Mouse (Mus musculus) lung, embryonic 16.5 days (tissue): ENCODE results near the gene Ranbp3l. TPM values are rescaled to one million over a fixed set of nuclear protein-coding genes. Genes with fewer than 3 reads are reported as not detected.

Source experiments
- ATAC-seq: fragments of 200-750 bp; cut with Nextera tagmentation; 2 replicates; pipeline ENCODE4 v1.8.0; 2017; ENCODE audit warnings: low read depth, mild to moderate bottlenecking, moderate library complexity
- H3K27ac ChIP-seq: fragments of 300-500 bp; sonication (generic); 2 replicates; pipeline ENCODE4 v1.5.1; 2014; ENCODE audit warnings: mild to moderate bottlenecking, control low read depth, low read length
- H3K27me3 ChIP-seq: fragments of 300-500 bp; sonication (generic); 2 replicates; pipeline ENCODE4 v1.6.1; 2014; ENCODE audit warnings: low read depth, low read length, mixed read lengths; ENCODE audit not compliant: control insufficient read depth, insufficient read depth
- H3K36me3 ChIP-seq: fragments of 300-500 bp; sonication (generic); 2 replicates; pipeline ENCODE4 v1.6.1; 2014; ENCODE audit warnings: low read length; ENCODE audit not compliant: control insufficient read depth, insufficient read depth
- H3K4me1 ChIP-seq: fragments of 300-500 bp; sonication (generic); replicated peaks from 2 replicates; pipeline ENCODE4 v1.6.1; 2014; ENCODE audit warnings: low read length, mixed read lengths; ENCODE audit not compliant: control insufficient read depth, insufficient read depth
- H3K4me2 ChIP-seq: fragments of 300-500 bp; sonication (generic); 2 replicates; pipeline ENCODE4 v1.6.1; 2014; ENCODE audit warnings: low read depth, low read length, control low read depth
- H3K4me3 ChIP-seq: fragments of 300-500 bp; sonication (generic); 2 replicates; pipeline ENCODE4 v1.5.1; 2014; ENCODE audit warnings: mild to moderate bottlenecking, low read length, control low read depth
- H3K9ac ChIP-seq: fragments of 300-500 bp; sonication (generic); 2 replicates; pipeline ENCODE4 v1.6.1; 2014; ENCODE audit warnings: low read length, control low read depth
- H3K9me3 ChIP-seq: fragments of 300-500 bp; sonication (generic); 2 replicates; pipeline ENCODE4 v1.6.1; 2016; ENCODE audit warnings: low read length; ENCODE audit not compliant: control insufficient read depth
- WGBS: fragments of 180-500 bp; shearing (Covaris S2); extraction: QIAGEN DNeasy Blood & Tissue Kit; methylation state at CpG from one replicate; pipeline ENCODE4 v1.1.7; 2014; 5-methylcytosine and 5-hydroxymethylcytosine counted together
- polyA plus RNA-seq: library from polyadenylated mRNA; unstranded; fragments of >200 nt; fragmentation: Nextera tagmentation; extraction: Ambion mirVana; gene quantifications from 2 replicates; pipeline ENCODE4 v1.2.1, GENCODE M21; 2015

The Ranbp3l gene
- polyA plus RNA-seq, 1 experiment from 2014 or later: 0.15 TPM

DNA sequence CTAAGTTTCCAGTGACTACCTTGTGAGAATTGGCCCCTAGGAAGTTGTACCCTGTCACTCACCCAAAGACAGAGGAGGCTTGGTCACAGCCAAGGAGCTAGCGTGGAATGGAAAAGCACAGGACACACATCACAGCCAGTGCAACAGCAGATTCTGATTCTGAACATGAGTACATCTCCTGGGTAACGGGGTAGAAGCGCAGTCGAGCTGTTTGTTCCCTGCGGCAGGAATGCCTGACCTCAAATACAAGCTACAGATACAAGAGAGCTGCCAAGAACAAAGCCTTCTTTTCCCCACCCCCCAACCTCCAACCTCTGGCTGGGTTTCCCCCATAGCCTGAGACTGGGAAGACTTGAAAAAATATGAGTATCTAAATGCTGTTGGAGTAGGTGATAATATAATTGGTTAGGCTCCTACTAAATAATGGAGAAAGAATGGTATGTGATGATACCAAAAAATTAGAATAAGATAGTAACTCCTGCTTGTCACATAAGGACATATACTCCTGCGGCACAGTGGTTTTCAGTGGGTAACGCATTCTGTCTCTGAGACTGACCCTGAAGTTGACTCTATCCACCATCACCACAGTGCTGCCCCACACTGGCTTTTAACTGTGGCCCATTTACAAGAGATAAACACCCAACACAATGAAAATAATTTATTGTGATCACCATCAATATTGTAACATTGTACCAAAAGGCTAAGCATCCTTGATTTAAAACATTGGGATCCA lies 93.6 kb downstream of the Ranbp3l start:
- no peak overlapping the region for H3K27ac ChIP-seq
- ATAC-seq: no peak
- H3K9me3 ChIP-seq: no peaks in the 10 kb centered on the region
- 68% methylated on average over 7 of the region's 7 CpGs for WGBS
- no peaks in the 10 kb centered on the region for H3K4me1 ChIP-seq
- no peaks in the 10 kb centered on the region for H3K27me3 ChIP-seq
- no peak overlapping the region for H3K9ac ChIP-seq
- H3K4me3 ChIP-seq: no peak overlapping the region
- H3K4me2 ChIP-seq: no peak overlapping the region
- no peaks in the 10 kb centered on the region for H3K36me3 ChIP-seq

DNA sequence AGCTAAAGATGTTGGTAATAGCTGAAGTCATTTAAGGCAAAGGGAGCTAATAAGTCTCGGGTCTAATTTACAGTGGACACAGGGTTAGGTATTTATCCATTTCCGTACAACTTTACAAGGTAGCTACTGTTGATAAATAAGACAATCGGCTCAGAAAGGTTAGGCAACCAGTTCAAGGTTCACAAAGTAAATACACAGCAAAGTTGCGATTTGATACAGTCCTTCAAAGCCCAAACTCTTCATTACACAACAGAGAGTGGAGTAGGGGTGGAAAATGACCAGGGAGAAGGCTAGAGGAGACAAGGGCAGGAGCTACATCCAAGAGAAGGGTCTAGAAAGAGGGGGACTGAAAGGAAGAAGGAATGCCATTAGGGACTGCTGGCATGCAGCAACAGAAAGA lies 101.1 kb downstream of the Ranbp3l start:
- peak overlapping the region; percentile 17; the same call in 1 of the 2 replicates for H3K4me2 ChIP-seq
- no peaks in the 10 kb centered on the region for H3K27me3 ChIP-seq
- peaks cover 18% of the 10 kb centered on the region for H3K4me1 ChIP-seq
- H3K36me3 ChIP-seq: no peaks in the 10 kb centered on the region
- no peak overlapping the region for H3K9ac ChIP-seq
- 59% methylated on average over 4 of the region's 4 CpGs for WGBS
- H3K9me3 ChIP-seq: no peaks in the 10 kb centered on the region
- H3K27ac ChIP-seq: no peak overlapping the region
- ATAC-seq: no peak
- no peak overlapping the region for H3K4me3 ChIP-seq

DNA sequence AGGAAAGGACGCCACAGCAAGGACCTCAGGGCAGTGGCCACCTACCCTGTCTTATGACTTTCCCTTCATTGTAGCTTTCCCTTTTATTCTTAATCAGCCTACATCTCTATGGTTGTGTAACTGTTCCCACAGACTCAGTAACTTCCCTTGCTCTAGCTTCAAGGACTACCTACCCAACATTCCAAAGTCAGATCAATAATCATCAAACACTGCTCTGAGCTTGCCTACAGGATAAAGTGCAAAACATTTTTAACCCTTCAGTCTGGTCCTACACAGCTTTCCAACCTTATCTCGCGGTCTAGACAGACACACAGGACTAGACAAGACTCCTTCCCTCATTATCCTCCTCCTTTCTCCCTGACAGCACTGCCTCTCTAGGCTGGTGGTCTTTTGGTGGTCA lies 102.6 kb downstream of the Ranbp3l start:
- H3K4me1 ChIP-seq: peaks cover 31% of the 10 kb centered on the region
- H3K9ac ChIP-seq: peak overlapping the region; percentile 75
- peak overlapping the region; percentile 87 for H3K27ac ChIP-seq
- whole genome bisulfite sequencing: under 1% methylated on average over 3 of the region's 3 CpGs
- H3K36me3 ChIP-seq: no peaks in the 10 kb centered on the region
- no peaks in the 10 kb centered on the region for H3K27me3 ChIP-seq
- no peak; the same call in 1 of the 2 replicates for ATAC-seq
- peak overlapping the region; percentile 82 for H3K4me2 ChIP-seq
- H3K9me3 ChIP-seq: no peaks in the 10 kb centered on the region
- H3K4me3 ChIP-seq: peak overlapping the region; percentile 97

DNA sequence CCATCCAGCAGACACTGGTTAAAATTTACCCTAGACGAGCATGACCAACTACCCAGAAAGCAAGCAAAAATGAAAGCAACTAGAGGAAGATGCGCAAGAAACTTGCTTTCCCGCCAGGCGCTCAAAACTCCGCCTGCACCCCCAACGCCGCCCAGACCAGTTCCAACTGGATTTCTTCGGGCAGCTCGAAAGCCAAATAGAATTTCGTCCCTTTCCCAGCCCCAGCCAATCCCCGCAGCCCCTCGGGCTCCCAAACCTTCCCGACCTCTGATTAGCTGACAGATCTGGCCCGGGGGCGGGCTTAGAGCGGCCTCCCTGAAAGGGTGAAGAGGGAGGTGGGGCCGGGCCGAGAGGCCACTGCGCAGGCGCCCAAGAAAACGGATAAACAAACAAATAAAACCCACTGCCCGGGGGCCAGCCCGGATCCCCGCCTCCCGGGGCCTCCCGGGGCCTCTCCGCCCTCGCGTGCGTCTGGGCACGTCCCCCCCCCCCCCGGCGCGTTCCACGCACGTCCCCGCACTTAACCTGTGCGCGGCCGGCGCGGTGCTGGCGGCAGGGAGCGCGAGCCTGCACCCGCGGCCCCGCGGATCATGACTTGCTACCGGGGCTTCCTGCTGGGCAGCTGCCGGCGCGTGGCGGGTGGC lies 103.3 kb downstream of the Ranbp3l start, which contains the start of gene Nadk2:
Nadk2 (plus strand) TSS at position 349 of the 644 bp plus-strand sequence.
- peak within 1 kb of the TSS; percentile 97 for H3K4me3 ChIP-seq
- peaks cover 38% of the 10 kb centered on the region for H3K4me1 ChIP-seq
- ATAC-seq: peak; percentile 98
- no peaks in the 10 kb centered on the region for H3K36me3 ChIP-seq
- no peaks in the 10 kb centered on the region for H3K27me3 ChIP-seq
- H3K9ac ChIP-seq: peak within 1 kb of the TSS; percentile 96
- no peaks in the 10 kb centered on the region for H3K9me3 ChIP-seq
- H3K4me2 ChIP-seq: peak within 1 kb of the TSS; percentile 82
- under 1% methylated on average over 41 of the region's 54 CpGs for WGBS
- peak within 1 kb of the TSS; percentile 96 for H3K27ac ChIP-seq

DNA sequence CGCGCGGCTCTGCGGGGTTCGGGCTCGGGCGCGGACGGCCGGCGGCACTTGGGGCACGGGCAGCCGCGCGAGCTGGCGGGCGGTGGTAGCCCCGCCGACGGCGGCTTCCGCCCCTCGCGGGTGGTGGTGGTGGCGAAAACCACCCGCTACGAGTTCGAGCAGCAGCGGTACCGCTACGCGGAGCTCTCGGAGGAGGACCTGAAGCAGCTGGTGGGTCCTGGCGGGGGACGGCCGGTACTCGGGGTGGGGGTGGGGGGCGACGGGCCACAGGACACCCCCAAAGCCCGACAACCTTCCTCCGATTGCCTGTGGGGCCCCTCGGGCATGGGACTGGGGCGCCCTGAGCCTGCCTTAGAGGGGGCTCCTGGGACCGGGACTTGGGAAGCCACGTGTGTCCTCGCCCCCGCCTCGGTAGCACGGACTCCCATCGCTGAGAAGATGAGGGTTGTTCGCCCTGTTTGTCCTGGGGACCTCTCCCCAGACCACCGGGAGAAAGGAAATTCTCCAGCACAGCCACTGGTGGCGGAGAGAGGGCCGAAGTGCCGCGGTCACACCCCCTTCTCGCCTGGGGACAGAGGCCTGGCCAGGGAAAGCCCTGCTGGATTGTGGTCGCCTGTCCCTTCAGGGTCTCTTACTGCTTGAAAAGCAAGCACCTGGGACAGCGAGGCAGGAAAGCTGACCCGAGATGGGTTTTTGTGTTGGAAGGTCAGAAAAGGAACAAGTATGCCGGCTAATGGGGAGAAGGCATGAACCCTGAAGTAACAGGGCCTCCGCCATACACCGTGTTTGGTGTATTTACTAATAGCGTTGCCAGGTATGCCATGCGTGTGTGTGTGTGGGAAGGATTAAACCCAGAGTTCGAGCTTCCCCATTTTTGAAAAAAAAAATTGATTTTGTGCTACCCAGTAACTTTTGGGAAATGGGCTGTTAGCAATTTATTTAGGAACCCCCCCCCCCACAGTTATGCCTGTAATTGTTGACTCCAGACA lies 104.1 kb downstream of the Ranbp3l start:
- Histone ChIP-seq H3K4me2 (peak overlapping the region; percentile 66), H3K9ac (peak overlapping the region; percentile 96), H3K4me1 (peaks cover 45% of the 10 kb centered on the region), H3K9me3 (no peaks in the 10 kb centered on the region), H3K36me3 (no peaks in the 10 kb centered on the region), H3K27ac (peak overlapping the region; percentile 96), H3K27me3 (no peaks in the 10 kb centered on the region), H3K4me3 (peak overlapping the region; percentile 97)
- WGBS: under 1% methylated on average over 59 of the region's 66 CpGs
- ATAC-seq: peak; percentile 17

DNA sequence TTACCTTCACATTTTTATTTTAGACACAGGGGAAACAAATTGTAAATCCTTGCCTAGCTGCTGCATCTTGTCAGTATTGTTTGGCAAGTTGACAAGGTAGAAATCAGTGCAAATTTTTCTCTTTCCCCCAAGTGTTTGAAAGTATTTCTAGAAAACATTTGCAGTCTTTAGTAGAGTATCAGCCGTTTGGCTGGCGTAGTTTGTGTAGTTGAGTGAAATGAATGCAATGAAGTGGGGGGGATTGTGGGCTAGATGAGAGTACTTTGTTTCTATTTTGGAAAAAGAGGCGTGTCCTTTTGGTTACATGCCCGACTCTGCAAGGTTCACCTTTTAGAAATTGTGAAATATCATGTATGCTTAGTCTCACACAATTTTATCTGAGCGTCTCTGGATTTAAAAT lies 104.9 kb downstream of the Ranbp3l start:
- Histone ChIP-seq H3K4me1 (peaks cover 45% of the 10 kb centered on the region), H3K4me2 (peak overlapping the region; percentile 66), H3K9ac (peak overlapping the region; percentile 96), H3K4me3 (peak overlapping the region; percentile 97), H3K27ac (peak overlapping the region; percentile 96), H3K27me3 (no peaks in the 10 kb centered on the region), H3K36me3 (no peaks in the 10 kb centered on the region), H3K9me3 (no peaks in the 10 kb centered on the region)
- no peak for ATAC-seq
- 8% methylated on average over 5 of the region's 5 CpGs for WGBS

DNA sequence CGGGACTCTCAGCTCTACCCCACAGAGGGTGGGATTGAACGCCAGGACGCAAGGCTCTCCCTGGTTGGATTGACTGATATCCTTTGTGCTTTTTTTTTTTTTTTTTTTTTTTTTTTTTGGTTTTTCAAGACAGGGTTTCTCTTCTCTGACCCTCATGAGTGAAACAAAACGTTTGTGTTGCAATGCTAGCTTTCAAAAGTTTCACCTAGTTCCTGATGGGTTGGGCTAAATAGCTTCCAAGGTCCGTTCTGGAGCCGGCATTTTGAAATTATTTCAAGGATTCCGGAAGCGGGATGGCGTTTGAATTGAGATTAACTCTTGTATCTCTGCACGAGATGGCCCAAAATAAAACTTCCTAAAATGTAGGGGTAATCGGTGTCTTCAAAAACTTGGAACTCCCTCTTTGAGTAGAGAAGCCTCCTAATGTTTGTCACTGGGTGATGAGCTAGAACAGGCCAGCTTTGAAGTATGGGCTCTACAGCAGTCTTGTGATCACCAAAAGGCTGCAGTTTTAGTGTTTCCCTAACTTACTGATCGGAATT lies 105.4 kb downstream of the Ranbp3l start:
- H3K4me1 ChIP-seq: peaks cover 45% of the 10 kb centered on the region

DNA sequence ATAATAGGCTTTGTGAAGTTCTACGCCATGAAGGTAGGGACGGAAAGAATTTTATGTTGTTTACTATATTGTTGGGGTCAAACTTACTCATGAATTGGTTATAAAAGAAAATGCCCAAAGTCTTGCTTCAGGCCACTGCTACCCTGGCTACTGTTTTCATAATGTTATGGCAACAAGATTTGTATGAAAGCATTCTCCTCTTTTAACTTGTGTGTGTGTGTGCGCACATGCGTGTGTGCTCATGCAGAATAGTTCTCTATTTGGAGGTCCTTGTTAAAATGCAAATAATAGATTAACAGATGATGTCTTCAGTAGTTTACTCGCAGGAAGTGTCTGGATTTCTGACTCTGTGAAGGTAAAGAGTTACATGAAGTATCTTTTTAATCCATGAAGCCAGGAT lies 105.9 kb downstream of the Ranbp3l start:
- peak overlapping the region; percentile 97 for H3K4me3 ChIP-seq
- no peaks in the 10 kb centered on the region for H3K36me3 ChIP-seq
- H3K27ac ChIP-seq: peak overlapping the region; percentile 96
- H3K4me1 ChIP-seq: peaks cover 45% of the 10 kb centered on the region
- H3K9ac ChIP-seq: peak overlapping the region; percentile 96; the same call in 1 of the 2 replicates
- ATAC-seq: no peak
- H3K27me3 ChIP-seq: no peaks in the 10 kb centered on the region
- no peaks in the 10 kb centered on the region for H3K9me3 ChIP-seq
- 65% methylated on average over 5 of the region's 5 CpGs for WGBS
- peak overlapping the region; percentile 66 for H3K4me2 ChIP-seq

More for the DNA sequence above, 105.4 kb downstream of the Ranbp3l start:
- 23% methylated on average over 12 of the region's 12 CpGs for WGBS
- no peak for ATAC-seq
- H3K4me2 ChIP-seq: peak overlapping the region; percentile 66
- H3K9me3 ChIP-seq: no peaks in the 10 kb centered on the region
- H3K4me3 ChIP-seq: peak overlapping the region; percentile 97
- no peaks in the 10 kb centered on the region for H3K36me3 ChIP-seq
- H3K27ac ChIP-seq: peak overlapping the region; percentile 96
- peak overlapping the region; percentile 96 for H3K9ac ChIP-seq
- H3K27me3 ChIP-seq: no peaks in the 10 kb centered on the region
